Mouse (Mus musculus): ENCODE data around the gene B3galt4. TPM values are rescaled to one million over a fixed set of nuclear protein-coding genes. Genes with fewer than 3 reads are reported as not detected.

The B3galt4 gene
- polyA plus RNA-seq, 1 experiment from 2014 or later: 15.1 TPM

DNA sequence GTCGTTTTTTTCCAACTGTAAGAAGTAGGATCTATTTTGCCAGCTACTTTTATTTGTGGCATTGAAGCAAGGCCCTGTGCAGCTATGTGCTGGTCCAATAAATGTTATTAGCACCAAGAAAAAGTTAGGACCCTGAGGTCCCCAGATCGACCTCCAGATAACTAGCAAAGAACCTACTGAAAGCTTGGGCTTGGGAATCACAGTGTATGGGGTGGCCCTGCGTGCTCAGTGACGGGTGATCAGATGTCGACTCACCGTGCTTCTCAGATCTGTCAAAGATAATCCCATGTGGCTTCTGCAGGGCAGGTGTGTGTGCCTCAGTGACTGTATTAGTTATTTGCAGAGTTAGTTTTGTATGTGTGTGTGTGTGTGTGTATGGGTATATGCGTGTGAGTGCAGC, 29.9 kb downstream of the B3galt4 start:
- Histone ChIP-seq H3K9me3 (no peaks in the 10 kb centered on the region), H3K27ac (no peak overlapping the region), H3K4me1 (peaks cover 34% of the 10 kb centered on the region), H3K9ac (no peak overlapping the region), H3K36me3 (replicated peaks) (no peaks in the 10 kb centered on the region), H3K4me2 (no peak overlapping the region), H3K27me3 (replicated peaks) (no peaks in the 10 kb centered on the region), H3K4me3 (no peak overlapping the region)
- ATAC-seq (replicated peaks): no peak
- WGBS: 91% methylated on average over 7 of the region's 7 CpGs

DNA sequence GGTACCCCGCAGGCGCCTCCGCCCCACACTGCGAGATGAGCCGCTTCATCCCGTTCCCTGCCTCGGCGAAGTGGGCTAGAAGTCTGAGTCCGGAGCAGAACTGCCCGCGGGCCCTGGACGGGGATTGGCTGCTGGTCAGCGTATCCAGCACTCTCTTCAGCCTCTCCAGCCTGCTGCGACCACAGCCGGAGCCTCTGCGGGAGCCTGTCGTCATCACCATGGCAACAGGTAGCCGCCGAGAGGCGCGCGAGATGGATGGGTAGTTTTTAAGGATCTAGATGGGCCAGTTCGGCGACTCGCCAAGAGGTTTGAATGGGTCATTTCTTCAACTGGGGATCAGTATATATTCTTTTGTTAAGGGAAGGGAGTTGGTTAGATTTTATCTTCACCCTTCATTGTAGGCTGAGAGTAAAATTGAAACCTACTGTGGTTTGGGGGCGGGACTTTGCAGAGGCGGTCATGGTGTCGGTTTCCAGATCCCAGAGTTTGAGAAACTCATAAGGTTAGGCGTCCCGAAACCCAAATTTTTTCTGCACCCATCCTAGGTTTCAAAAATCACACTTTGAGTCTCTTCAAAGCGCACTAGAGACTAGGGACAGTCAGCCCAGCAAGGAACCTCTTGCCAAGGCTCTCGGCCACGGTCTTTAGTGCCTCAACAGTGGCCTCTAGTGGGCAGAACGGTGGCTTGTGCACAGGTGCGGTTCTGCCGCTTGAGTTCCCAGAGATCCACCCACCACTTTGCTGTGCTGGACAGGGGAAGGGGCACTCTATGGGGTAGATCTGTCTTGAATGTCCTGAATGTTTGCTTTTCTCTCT, 30.8 kb downstream of the B3galt4 start:
- Histone ChIP-seq H3K27ac (peak overlapping the region; percentile 49; the same call in 1 of the 2 replicates), H3K4me1 (peaks cover 35% of the 10 kb centered on the region), H3K9ac (peak overlapping the region; percentile 37), H3K4me2 (peak overlapping the region; percentile 56), H3K27me3 (replicated peaks) (no peaks in the 10 kb centered on the region), H3K9me3 (no peaks in the 10 kb centered on the region), H3K4me3 (peak overlapping the region; percentile 32), H3K36me3 (replicated peaks) (no peaks in the 10 kb centered on the region)
- WGBS: 1% methylated on average over 36 of the region's 36 CpGs
- ATAC-seq (replicated peaks): no peak

DNA sequence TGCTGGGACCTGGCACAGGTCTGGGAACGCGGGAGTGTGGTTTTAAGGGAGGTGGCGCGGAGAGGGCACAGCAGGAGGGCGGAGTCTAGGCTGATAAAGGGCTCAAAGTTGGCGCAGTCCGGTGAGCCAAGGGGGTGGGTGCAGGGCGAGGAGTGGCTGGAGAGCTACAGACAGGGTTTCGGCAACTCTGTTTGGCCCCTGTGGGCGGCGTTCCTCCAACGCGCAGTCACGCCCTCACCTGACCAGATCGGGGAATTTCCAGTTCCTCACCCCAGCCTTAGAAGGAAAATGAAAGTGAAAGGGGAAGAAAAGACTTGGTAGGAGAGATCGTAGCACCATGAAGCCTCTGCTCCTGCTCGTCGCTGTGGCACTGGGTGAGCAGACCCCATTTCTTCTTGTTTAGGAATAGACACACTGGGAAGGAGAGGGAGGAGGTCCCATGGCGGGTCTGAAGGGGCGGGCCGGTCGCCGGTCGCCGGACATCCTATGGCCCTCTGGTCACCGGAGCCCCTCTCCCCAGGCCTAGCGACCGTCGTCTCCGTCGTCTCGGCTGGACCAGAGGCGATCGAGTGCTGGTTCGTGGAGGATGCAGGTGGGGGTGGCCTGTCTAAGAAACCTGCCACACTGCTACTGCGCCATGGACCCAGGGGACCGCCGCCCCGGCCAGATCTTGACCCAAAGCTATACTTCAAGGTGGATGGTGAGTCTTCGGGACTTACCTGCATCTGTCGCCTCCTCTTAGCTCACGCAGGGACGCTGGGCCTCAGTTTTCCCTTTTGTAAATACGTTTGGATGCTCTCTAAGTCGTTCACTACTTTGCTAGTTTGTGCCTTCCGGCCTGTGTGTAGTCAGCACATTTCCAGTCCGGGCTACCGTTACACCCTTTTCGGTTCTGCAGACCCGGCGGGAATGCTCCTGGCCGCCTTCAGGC, 31.7 kb downstream of the B3galt4 start:
- H3K27me3 ChIP-seq (replicated peaks): no peaks in the 10 kb centered on the region
- WGBS: 1% methylated on average over 52 of the region's 52 CpGs

DNA sequence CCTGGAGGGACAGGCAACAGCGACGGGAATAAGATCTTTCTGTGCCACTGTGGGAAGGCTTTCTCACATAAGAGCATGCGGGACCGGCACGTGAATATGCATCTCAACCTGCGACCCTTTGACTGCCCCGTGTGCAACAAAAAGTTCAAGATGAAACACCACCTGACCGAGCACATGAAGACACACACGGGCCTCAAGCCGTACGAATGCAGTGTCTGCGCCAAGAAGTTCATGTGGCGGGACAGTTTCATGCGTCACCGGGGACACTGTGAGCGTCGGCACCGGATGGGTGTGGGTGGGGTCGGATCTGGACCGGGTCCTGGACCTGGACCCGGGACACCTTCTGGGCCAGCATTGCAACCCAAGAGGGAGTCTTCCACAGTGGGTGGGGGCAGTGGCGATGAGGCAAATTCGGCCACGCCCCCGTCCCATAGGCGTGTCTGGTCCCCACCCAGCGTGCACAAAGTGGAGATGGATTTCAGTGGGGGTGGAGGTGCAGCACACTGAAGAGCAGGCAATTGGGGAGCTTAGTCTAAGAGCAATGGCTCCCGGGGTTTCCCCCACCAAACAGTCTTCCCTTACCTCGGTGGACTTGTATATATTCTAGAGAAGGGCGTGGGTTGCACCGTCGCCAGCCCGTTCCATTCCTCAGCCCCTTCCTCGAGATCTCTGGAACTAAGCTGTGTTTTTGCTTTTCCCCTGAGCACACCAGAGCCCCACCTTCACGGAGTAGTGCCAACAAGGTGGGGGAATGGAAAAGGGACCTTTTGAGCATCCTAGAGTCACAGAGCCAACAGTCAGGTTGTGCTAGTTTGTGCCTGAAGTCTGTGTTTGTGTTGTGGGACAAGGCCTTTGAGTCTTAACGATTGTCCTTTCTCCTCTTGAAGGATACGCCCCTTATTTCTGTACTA, 32.7 kb downstream of the B3galt4 start:
- Histone ChIP-seq H3K9ac (peak overlapping the region; percentile 37; the same call in 1 of the 2 replicates), H3K9me3 (no peaks in the 10 kb centered on the region), H3K36me3 (replicated peaks) (peaks cover 9% of the 10 kb centered on the region; the same call in 1 of the 2 replicates), H3K27me3 (replicated peaks) (no peaks in the 10 kb centered on the region), H3K4me2 (peak overlapping the region; percentile 56), H3K27ac (no peak overlapping the region), H3K4me3 (peak overlapping the region; percentile 32; the same call in 1 of the 2 replicates), H3K4me1 (peaks cover 44% of the 10 kb centered on the region)
- 62% methylated on average over 37 of the region's 37 CpGs for WGBS
- ATAC-seq (replicated peaks): no peak

More for the DNA sequence above, 31.7 kb downstream of the B3galt4 start:
- no peaks in the 10 kb centered on the region; the same call in 1 of the 2 replicates for H3K36me3 ChIP-seq (replicated peaks)
- peaks cover 44% of the 10 kb centered on the region for H3K4me1 ChIP-seq
- H3K27ac ChIP-seq: peak overlapping the region; percentile 49; the same call in 1 of the 2 replicates
- H3K9me3 ChIP-seq: no peaks in the 10 kb centered on the region
- peak overlapping the region; percentile 37 for H3K9ac ChIP-seq
- H3K4me3 ChIP-seq: peak overlapping the region; percentile 32
- no peak for ATAC-seq (replicated peaks)
- H3K4me2 ChIP-seq: peak overlapping the region; percentile 56

DNA sequence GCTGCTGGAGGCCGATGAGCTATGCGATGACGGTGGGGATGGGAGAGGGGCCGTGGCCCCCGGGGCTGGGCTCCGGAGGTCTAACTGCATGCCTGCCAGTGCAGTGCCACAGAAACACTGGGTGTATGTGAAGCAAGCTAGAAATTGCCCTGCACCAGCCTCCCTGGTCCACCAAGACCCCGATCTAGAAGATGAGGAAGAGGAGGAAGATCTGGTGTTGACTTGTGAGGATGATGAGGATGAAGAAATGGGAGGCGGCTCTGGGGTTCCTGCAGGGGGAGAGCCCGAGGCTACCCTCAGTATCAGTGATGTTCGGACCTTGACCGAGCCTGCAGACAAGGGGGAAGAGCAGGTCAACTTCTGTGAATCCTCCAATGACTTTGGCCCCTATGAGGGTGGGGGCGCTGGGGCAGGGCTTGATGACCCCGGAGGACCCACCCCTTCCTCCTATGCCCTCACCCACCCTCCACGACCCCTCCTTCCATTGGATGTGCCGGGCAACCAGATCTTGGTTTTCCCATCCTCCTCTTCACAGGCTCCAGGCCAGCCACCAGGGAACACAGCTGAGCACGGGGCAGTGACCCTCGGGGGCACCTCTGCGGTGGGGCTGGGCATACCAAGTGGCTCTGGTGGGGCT, 33.5 kb downstream of the B3galt4 start:
- H3K9ac ChIP-seq: no peak overlapping the region
- H3K4me3 ChIP-seq: no peak overlapping the region
- H3K4me1 ChIP-seq: peaks cover 44% of the 10 kb centered on the region
- peaks cover 10% of the 10 kb centered on the region; the same call in 1 of the 2 replicates for H3K36me3 ChIP-seq (replicated peaks)
- no peaks in the 10 kb centered on the region for H3K27me3 ChIP-seq (replicated peaks)
- no peak for ATAC-seq (replicated peaks)
- H3K9me3 ChIP-seq: no peaks in the 10 kb centered on the region
- H3K27ac ChIP-seq: no peak overlapping the region
- WGBS: 85% methylated on average over 18 of the region's 18 CpGs
- no peak overlapping the region for H3K4me2 ChIP-seq

DNA sequence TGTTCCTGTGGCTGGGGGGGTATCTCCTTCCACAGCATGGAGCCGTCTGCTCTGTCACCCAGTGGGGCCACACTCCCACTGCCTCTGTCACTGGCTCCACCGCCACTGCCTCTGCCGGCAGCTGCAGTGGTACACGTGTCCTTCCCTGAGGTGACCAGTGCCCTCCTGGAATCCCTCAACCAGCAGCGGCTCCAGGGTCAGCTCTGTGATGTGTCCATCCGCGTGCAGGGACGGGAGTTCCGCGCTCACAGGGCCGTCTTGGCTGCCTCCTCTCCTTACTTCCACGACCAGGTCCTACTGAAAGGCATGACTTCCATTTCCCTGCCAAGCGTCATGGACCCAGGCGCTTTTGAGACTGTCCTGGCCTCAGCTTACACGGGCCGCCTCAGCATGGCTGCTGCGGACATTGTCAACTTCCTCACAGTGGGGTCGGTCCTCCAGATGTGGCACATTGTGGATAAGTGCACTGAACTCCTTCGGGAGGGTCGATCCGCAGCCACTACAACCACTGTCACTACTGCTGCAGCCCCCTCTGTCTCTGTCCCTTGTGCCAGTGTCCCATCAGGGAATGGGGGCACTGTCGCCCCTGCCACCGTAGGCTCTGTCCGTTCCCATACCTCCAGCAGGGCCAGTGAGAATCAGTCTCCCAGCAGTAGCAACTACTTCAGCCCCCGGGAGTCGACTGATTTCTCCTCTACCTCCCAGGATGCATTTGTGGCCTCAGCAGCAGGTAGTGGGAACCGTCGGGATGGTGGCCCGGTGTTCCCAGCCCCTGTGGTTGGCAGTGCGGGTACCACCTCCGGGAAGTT, 34.2 kb downstream of the B3galt4 start:
- H3K4me1 ChIP-seq: peaks cover 47% of the 10 kb centered on the region
- H3K9me3 ChIP-seq: no peaks in the 10 kb centered on the region
- peak overlapping the region; percentile 74 for H3K4me2 ChIP-seq
- WGBS: 75% methylated on average over 31 of the region's 31 CpGs
- H3K27ac ChIP-seq: no peak overlapping the region
- ATAC-seq (replicated peaks): no peak
- H3K36me3 ChIP-seq (replicated peaks): peaks cover 14% of the 10 kb centered on the region
- no peaks in the 10 kb centered on the region for H3K27me3 ChIP-seq (replicated peaks)
- peak overlapping the region; percentile 56 for H3K4me3 ChIP-seq
- peak overlapping the region; percentile 45; the same call in 1 of the 2 replicates for H3K9ac ChIP-seq

DNA sequence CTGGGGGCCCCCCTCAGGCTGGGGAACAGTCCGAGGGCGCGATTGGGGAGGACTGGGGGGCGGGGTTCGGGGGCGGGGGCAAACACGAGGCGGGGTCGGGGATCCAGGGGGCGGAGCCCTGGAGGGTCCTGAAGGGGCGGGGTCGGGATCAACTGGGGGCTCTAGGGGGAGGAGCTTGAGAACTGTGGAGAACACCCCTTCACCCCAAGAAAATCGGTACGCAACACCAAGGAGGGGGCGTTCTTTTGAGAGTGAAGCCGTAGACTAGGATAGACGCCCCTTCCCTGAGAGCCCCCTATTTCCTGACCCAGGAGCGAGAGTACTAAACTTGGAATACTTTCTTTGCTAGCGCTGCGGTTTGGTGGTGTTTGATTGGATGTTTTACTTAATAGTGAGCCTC, 35.0 kb downstream of the B3galt4 start:
- H3K4me1 ChIP-seq: peaks cover 49% of the 10 kb centered on the region
- no peaks in the 10 kb centered on the region for H3K27me3 ChIP-seq (replicated peaks)
- WGBS: under 1% methylated on average over 14 of the region's 20 CpGs
- H3K4me3 ChIP-seq: peak overlapping the region; percentile 56
- H3K36me3 ChIP-seq (replicated peaks): peaks cover 18% of the 10 kb centered on the region
- no peaks in the 10 kb centered on the region for H3K9me3 ChIP-seq
- ATAC-seq (replicated peaks): peak; percentile 53
- H3K27ac ChIP-seq: peak overlapping the region; percentile 87
- H3K9ac ChIP-seq: peak overlapping the region; percentile 45
- peak overlapping the region; percentile 74 for H3K4me2 ChIP-seq

DNA sequence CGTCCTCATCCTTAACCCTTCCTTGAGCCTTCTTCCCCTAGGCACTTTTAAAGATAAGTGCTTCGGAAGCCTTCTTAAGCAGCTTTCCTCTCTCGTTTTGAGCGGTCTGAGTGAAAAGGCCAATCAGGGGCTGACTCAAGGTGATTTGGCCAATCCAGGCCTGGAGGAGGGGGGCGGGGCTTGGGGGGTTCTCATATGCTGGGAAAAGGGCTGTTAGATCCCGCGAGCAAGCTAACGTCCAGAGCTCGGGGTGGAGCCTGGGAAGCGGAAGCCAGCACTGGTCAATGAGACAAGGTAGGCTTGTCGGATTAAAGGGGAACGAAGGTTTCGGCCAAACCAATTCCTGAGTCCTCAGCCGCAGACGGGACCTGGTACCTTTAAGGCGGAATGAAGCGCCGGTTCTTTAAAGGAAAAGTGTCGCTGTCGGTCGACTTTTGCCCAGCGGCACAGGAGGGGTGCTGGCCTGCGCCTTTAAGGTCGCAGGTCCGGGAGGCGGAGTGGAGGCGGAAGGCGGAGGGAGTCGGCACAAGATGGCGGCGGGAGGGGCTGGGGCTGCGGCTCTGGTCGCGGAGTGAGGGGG, 35.5 kb downstream of the B3galt4 start, which contains the start of the genes Tapbp and Zbtb22:
Gene Tapbp (plus strand): TSS at position 229 of the 580 bp plus-strand sequence.
Gene Zbtb22 (plus strand): TSS at position 234 of the 580 bp plus-strand sequence.
- Histone ChIP-seq H3K27me3 (replicated peaks) (no peaks in the 10 kb centered on the region), H3K36me3 (replicated peaks) (peaks cover 18% of the 10 kb centered on the region), H3K4me3 (peak within 1 kb of the TSS; percentile 56), H3K9me3 (no peaks in the 10 kb centered on the region), H3K4me1 (peaks cover 49% of the 10 kb centered on the region), H3K4me2 (peak within 1 kb of the TSS; percentile 74), H3K9ac (peak within 1 kb of the TSS; percentile 45), H3K27ac (peak within 1 kb of the TSS; percentile 87)
- under 1% methylated on average over 34 of the region's 34 CpGs for WGBS
- ATAC-seq (replicated peaks): peak; percentile 92

DNA sequence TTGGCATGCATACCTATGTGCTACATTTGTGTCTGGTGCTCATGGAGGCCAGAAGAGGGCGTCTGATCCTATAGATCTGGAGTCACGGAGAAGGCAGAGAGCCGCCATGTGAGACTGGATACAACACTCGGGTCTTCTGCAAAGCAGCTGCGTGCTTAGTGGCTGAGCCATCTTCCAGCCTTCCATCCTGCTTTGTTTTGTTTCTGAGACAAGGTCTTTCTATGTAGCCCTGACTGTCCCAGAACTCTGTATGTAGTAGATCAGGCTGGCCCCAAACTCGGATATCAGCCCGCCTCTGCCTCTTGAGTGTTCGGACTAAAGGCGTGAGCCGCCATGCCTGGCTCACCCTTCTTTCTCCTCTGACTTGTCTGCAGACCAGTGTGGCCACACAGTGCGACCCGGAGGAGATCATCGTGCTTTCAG, 36.3 kb downstream of the B3galt4 start:
- ATAC-seq (replicated peaks): no peak
- WGBS: 68% methylated on average over 13 of the region's 13 CpGs
- H3K4me2 ChIP-seq: peak overlapping the region; percentile 74
- 0 out of 2 replicates have a peak overlapping the region, but pooled peaks have one; percentile 10 for H3K9ac ChIP-seq
- peak overlapping the region; percentile 56; the same call in 1 of the 2 replicates for H3K4me3 ChIP-seq
- no peaks in the 10 kb centered on the region for H3K9me3 ChIP-seq
- peaks cover 49% of the 10 kb centered on the region for H3K4me1 ChIP-seq
- no peaks in the 10 kb centered on the region for H3K27me3 ChIP-seq (replicated peaks)
- peak overlapping the region; percentile 18; the same call in 1 of the 2 replicates for H3K27ac ChIP-seq
- peaks cover 18% of the 10 kb centered on the region for H3K36me3 ChIP-seq (replicated peaks)

DNA sequence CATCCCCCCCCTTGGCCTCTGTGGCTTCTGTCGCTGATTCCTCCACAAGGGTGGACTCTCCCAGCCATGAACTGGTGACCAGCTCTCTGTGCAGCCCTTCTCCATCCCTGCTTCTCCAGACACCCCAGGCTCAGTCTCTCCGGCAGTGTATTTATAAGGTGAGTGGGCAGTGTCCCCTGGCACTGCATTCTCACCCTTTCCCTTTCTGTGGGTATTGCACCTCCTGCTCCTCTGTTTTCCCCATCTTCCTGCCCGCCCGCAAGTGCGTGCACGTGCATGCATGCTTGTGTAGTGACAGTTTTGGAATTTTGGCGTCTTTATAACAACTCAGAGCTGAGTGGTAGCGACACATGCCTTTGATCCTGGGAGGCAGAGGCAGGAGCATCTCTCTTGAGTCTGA, 37.4 kb downstream of the B3galt4 start:
- Histone ChIP-seq H3K4me3 (no peak overlapping the region), H3K9me3 (no peaks in the 10 kb centered on the region), H3K36me3 (replicated peaks) (peaks cover 18% of the 10 kb centered on the region), H3K4me1 (peaks cover 40% of the 10 kb centered on the region), H3K27ac (no peak overlapping the region), H3K27me3 (replicated peaks) (no peaks in the 10 kb centered on the region), H3K4me2 (no peak overlapping the region), H3K9ac (no peak overlapping the region)
- no peak for ATAC-seq (replicated peaks)
- WGBS: 98% methylated on average over 8 of the region's 8 CpGs

Data from midbrain, embryonic 15.5 days (tissue).